9 mouse cellular contexts compared by ENCODE assay signal in genomic region chr11:100485801-100486538, GRCm38 (mm10). TPM values are rescaled to one million over a fixed set of nuclear protein-coding genes. Genes with fewer than 3 reads are reported as not detected.
DNase-seq lines count a peak whose midpoint lies in the region; ATAC-seq and TF ChIP-seq lines count a peak whose summit lies in the region.
"Had no signal": no experiment of that assay in that cellular context is flagged by ENCODE, and none has a peak within 500 bp of the region (broad histone marks: within the 10 kb centered on the region; RNA-seq: fewer than 3 reads in every experiment).

No protein-coding gene starts in this region.

- H3K9ac ChIP-seq in hindbrain, embryonic 14.5 days = no peak overlapping the region
- H3K9ac ChIP-seq in hindbrain, embryonic 16.5 days (ENCODE audit: low read depth, low read length) = no peak overlapping the region
- H3K9ac ChIP-seq: limb, embryonic 12.5 days had no signal

- TF ChIP-seq CTCF in cerebellum, adult 2 months (IDR thresholded peaks at IDR 0.05; ENCODE audit: borderline replicate concordance, insufficient read depth, low read depth, low read length) = peak; percentile 53; the same call in 1 of the 2 replicates

- peaks cover 97% of the 10 kb centered on the region for H3K36me3 ChIP-seq in hindbrain, embryonic 14.5 days (replicated peaks; ENCODE audit: control insufficient read depth, insufficient read depth)
- peaks cover 33% of the 10 kb centered on the region for H3K36me3 ChIP-seq in hindbrain, embryonic 16.5 days (ENCODE audit: control insufficient read depth, insufficient read depth, low read length)

- peak; percentile 54 for DNase-seq in hindbrain, embryonic 14.5 days (ENCODE audit: low spot score)
- peak; percentile 60 for DNase-seq in ES-CJ7 (ENCODE audit: low read depth, low spot score)
- DNase-seq in cerebellum, adult 2 months = peak; percentile 31 to 42
- DNase-seq in kidney, postnatal 36 days = peak; percentile 42 to 67
- peak; percentile 56 for DNase-seq in thymus, postnatal 0 days (ENCODE audit: low spot score)
- DNase-seq in layer of hippocampus, postnatal 10 days (ENCODE audit: low spot score in 2 of 2) = no peak
- no peak for DNase-seq in gastrocnemius, postnatal 36 days

- TF ChIP-seq POLR2A in cerebellum, adult 2 months (IDR thresholded peaks at IDR 0.05; ENCODE audit: borderline replicate concordance, insufficient read depth, low read length) = no peak

- H3K4me1 ChIP-seq in hindbrain, embryonic 14.5 days (replicated peaks; ENCODE audit: control insufficient read depth, insufficient read depth, low read length) = no peaks in the 10 kb centered on the region
- H3K4me1 ChIP-seq in hindbrain, embryonic 16.5 days (ENCODE audit: control insufficient read depth, insufficient read depth, low read depth, low read length) = no peaks in the 10 kb centered on the region
- no peaks in the 10 kb centered on the region for H3K4me1 ChIP-seq in cerebellum, adult 2 months (ENCODE audit: control insufficient read depth, insufficient read depth, low read length)
- H3K4me1 ChIP-seq: limb, embryonic 12.5 days had no signal

- ATAC-seq in hindbrain, embryonic 14.5 days (ENCODE audit: low FRiP score) = no peak
- no peak for ATAC-seq in hindbrain, embryonic 16.5 days

- WGBS in hindbrain, embryonic 14.5 days = 86% methylated on average over 8 of the region's 8 CpGs
- 87% methylated on average over 8 of the region's 8 CpGs for WGBS in hindbrain, embryonic 16.5 days
- WGBS in cerebellum, adult 2 months = 85% methylated on average over 8 of the region's 8 CpGs

- no peaks in the 10 kb centered on the region for H3K27me3 ChIP-seq in hindbrain, embryonic 14.5 days (ENCODE audit: control insufficient read depth, insufficient read depth, low read length)
- H3K27me3 ChIP-seq in hindbrain, embryonic 16.5 days (replicated peaks; ENCODE audit: control insufficient read depth, insufficient read depth, low read length) = no peaks in the 10 kb centered on the region
- H3K27me3 ChIP-seq in cerebellum, adult 2 months (ENCODE audit: control insufficient read depth, insufficient read depth, low read length) = no peaks in the 10 kb centered on the region
- H3K27me3 ChIP-seq: limb, embryonic 12.5 days had no signal

- no peak overlapping the region for H3K4me3 ChIP-seq in hindbrain, embryonic 14.5 days (replicated peaks; ENCODE audit: low read length)
- no peak overlapping the region for H3K4me3 ChIP-seq in hindbrain, embryonic 16.5 days (ENCODE audit: low read length)
- H3K4me3 ChIP-seq in cerebellum, adult 2 months (replicated peaks; ENCODE audit: insufficient read depth, low read depth, low read length) = no peak overlapping the region
- H3K4me3 ChIP-seq: limb, embryonic 12.5 days had no signal

- no peak overlapping the region for H3K27ac ChIP-seq in hindbrain, embryonic 14.5 days
- no peak overlapping the region for H3K27ac ChIP-seq in hindbrain, embryonic 16.5 days (ENCODE audit: low read depth, low read length)
- no peak overlapping the region for H3K27ac ChIP-seq in cerebellum, adult 2 months (ENCODE audit: insufficient read depth, low read length)
- H3K27ac ChIP-seq: limb, embryonic 12.5 days had no signal

- no peak overlapping the region for H3K4me2 ChIP-seq in hindbrain, embryonic 14.5 days (replicated peaks)
- no peak overlapping the region for H3K4me2 ChIP-seq in hindbrain, embryonic 16.5 days (ENCODE audit: low read length)
- H3K4me2 ChIP-seq: limb, embryonic 12.5 days had no signal

- no peaks in the 10 kb centered on the region for H3K9me3 ChIP-seq in hindbrain, embryonic 14.5 days (ENCODE audit: control insufficient read depth, low read length)
- H3K9me3 ChIP-seq in hindbrain, embryonic 16.5 days (ENCODE audit: control insufficient read depth, low read length) = no peaks in the 10 kb centered on the region
- H3K9me3 ChIP-seq: limb, embryonic 12.5 days had no signal

- intact Hi-C loops in gastrocnemius, postnatal 36 days (cut with DNase I) = loop anchor here (5.0 kb wide), 1 partner anchor 71 kb away; no protein-coding TSS in a partner anchor

RNA-seq across cellular contexts. Expression of gene Klhl11, which starts 13.4 kb away (rescaled TPM):
- polyA plus RNA-seq in hindbrain, embryonic 14.5 days (2014; fragmentation: Nextera tagmentation; extraction: Ambion mirVana) = 15.6 and 17.7 TPM in 2 replicates
- polyA plus RNA-seq in hindbrain, embryonic 16.5 days (2015; fragmentation: Nextera tagmentation; extraction: Ambion mirVana) = 9.1 and 10.4 TPM in 2 replicates
- polyA plus RNA-seq in cerebellum, adult 2 months (2012; rRNA removed) = 16.1 and 19.1 TPM in 2 replicates
- polyA plus RNA-seq in thymus, postnatal 0 days (2015; fragmentation: Nextera tagmentation; extraction: Ambion mirVana) = 5.3 and 5.4 TPM in 2 replicates
- 10 to 100 TPM; 71.8 to 72.9 TPM for total RNA-seq in layer of hippocampus, postnatal 10 days (2021)
- 1 to 10 TPM; 3.3 to 3.7 TPM for total RNA-seq in gastrocnemius, postnatal 36 days (2021)

RNA-seq across cellular contexts. Expression of gene Acly, which starts 41.8 kb away (rescaled TPM):
- polyA plus RNA-seq in hindbrain, embryonic 14.5 days (2014; fragmentation: Nextera tagmentation; extraction: Ambion mirVana) = 224 and 244 TPM in 2 replicates
- 215 and 253 TPM in 2 replicates for polyA plus RNA-seq in hindbrain, embryonic 16.5 days (2015; fragmentation: Nextera tagmentation; extraction: Ambion mirVana)
- 155 and 156 TPM in 2 replicates for polyA plus RNA-seq in cerebellum, adult 2 months (2012; rRNA removed)
- polyA plus RNA-seq in thymus, postnatal 0 days (2015; fragmentation: Nextera tagmentation; extraction: Ambion mirVana) = 99.2 and 109 TPM in 2 replicates
- total RNA-seq in layer of hippocampus, postnatal 10 days (2021) = 100 to 1,000 TPM; 127 to 134 TPM
- 10 to 100 TPM; 10.4 to 13.6 TPM for total RNA-seq in gastrocnemius, postnatal 36 days (2021)

RNA-seq across cellular contexts. Expression of gene Klhl10, which starts 44.3 kb away (rescaled TPM):
- polyA plus RNA-seq in hindbrain, embryonic 14.5 days (2014; fragmentation: Nextera tagmentation; extraction: Ambion mirVana) = 0.52 and 0.74 TPM in 2 replicates
- 0.75 and 1.2 TPM in 2 replicates for polyA plus RNA-seq in hindbrain, embryonic 16.5 days (2015; fragmentation: Nextera tagmentation; extraction: Ambion mirVana)
- 0.46 and 0.49 TPM in 2 replicates for polyA plus RNA-seq in cerebellum, adult 2 months (2012; rRNA removed)
- 0.39 and 0.55 TPM in 2 replicates for polyA plus RNA-seq in thymus, postnatal 0 days (2015; fragmentation: Nextera tagmentation; extraction: Ambion mirVana)
- 1 to 10 TPM in 1 of 2 experiments, under 1 TPM in 1; 0.98 to 1.1 TPM for total RNA-seq in layer of hippocampus, postnatal 10 days (2021)
- under 1 TPM; 0.22 to 0.26 TPM for total RNA-seq in gastrocnemius, postnatal 36 days (2021)

RNA-seq across cellular contexts. Expression of gene Nt5c3b, which starts 44.4 kb away (rescaled TPM):
- polyA plus RNA-seq in hindbrain, embryonic 14.5 days (2014; fragmentation: Nextera tagmentation; extraction: Ambion mirVana) = 98.5 and 101 TPM in 2 replicates
- polyA plus RNA-seq in hindbrain, embryonic 16.5 days (2015; fragmentation: Nextera tagmentation; extraction: Ambion mirVana) = 127 TPM in 2 replicates
- 79.9 and 85.7 TPM in 2 replicates for polyA plus RNA-seq in cerebellum, adult 2 months (2012; rRNA removed)
- 147 TPM in 2 replicates for polyA plus RNA-seq in thymus, postnatal 0 days (2015; fragmentation: Nextera tagmentation; extraction: Ambion mirVana)
- total RNA-seq in layer of hippocampus, postnatal 10 days (2021) = 10 to 100 TPM; 60.5 to 66.4 TPM
- 1 to 10 TPM; 7.5 to 8.1 TPM for total RNA-seq in gastrocnemius, postnatal 36 days (2021)

RNA-seq across cellular contexts. Expression of gene Ttc25, which starts 59.4 kb away (rescaled TPM):
- polyA plus RNA-seq in hindbrain, embryonic 14.5 days (2014; fragmentation: Nextera tagmentation; extraction: Ambion mirVana) = 2.0 and 2.7 TPM in 2 replicates
- polyA plus RNA-seq in hindbrain, embryonic 16.5 days (2015; fragmentation: Nextera tagmentation; extraction: Ambion mirVana) = 2.2 and 2.5 TPM in 2 replicates
- polyA plus RNA-seq in cerebellum, adult 2 months (2012; rRNA removed) = 0.86 and 0.92 TPM in 2 replicates
- 0.56 and 0.57 TPM in 2 replicates for polyA plus RNA-seq in thymus, postnatal 0 days (2015; fragmentation: Nextera tagmentation; extraction: Ambion mirVana)
- total RNA-seq in layer of hippocampus, postnatal 10 days (2021) = 1 to 10 TPM; 1.0 to 1.6 TPM
- under 1 TPM; 0.10 to 0.54 TPM for total RNA-seq in gastrocnemius, postnatal 36 days (2021)

Comparison
In these comparisons a context has a peak if more than half of its experiments do, and no peak if none do; other contexts are left out.
1. DNase-seq: peak in hindbrain, embryonic 14.5 days (single experiment), ES-CJ7 (single experiment), cerebellum, adult 2 months (2 of 2), kidney, postnatal 36 days (2 of 2) and thymus, postnatal 0 days (single experiment); none in layer of hippocampus, postnatal 10 days (0 of 2) and gastrocnemius, postnatal 36 days (0 of 2).